Mouse (Mus musculus) stomach, embryonic 14.5 days (tissue): Measurements from ENCODE around the gene Gm11146. TPM values are rescaled to one million over a fixed set of nuclear protein-coding genes. Genes with fewer than 3 reads are reported as not detected.

Experiments
- ATAC-seq: fragments of 200-750 bp; cut with Nextera tagmentation; 2 replicates; pipeline ENCODE4 v1.8.0; 2017; ENCODE audit warnings: low read depth, moderate TSS enrichment; ENCODE audit not compliant: insufficient number of reproducible peaks, insufficient read depth, low FRiP score
- H3K27ac ChIP-seq: fragments of 300-500 bp; sonication (generic); 2 replicates; pipeline ENCODE4 v1.5.1; 2014; ENCODE audit warnings: mild to moderate bottlenecking, low read length, moderate library complexity, mixed read lengths
- H3K27me3 ChIP-seq: fragments of 300-500 bp; sonication (generic); 2 replicates; pipeline ENCODE4 v1.6.1; 2014; ENCODE audit warnings: low read length, control low read depth, mixed read lengths; ENCODE audit not compliant: control insufficient read depth, insufficient read depth
- H3K36me3 ChIP-seq: fragments of 300-500 bp; sonication (generic); 2 replicates; pipeline ENCODE4 v1.6.1; 2014; ENCODE audit warnings: mild to moderate bottlenecking, control low read depth, low read length, moderate library complexity, mixed read lengths; ENCODE audit not compliant: control insufficient read depth, insufficient read depth
- H3K4me1 ChIP-seq: fragments of 300-500 bp; sonication (generic); 2 replicates; pipeline ENCODE4 v1.6.1; 2014; ENCODE audit warnings: low read length, control low read depth, mixed read lengths; ENCODE audit not compliant: control insufficient read depth, insufficient read depth
- H3K4me2 ChIP-seq: fragments of 300-500 bp; sonication (generic); replicated peaks from 2 replicates; pipeline ENCODE4 v1.6.1; 2014; ENCODE audit warnings: low read depth, low read length, control low read depth
- H3K4me3 ChIP-seq: fragments of 300-500 bp; sonication (generic); 2 replicates; pipeline ENCODE4 v1.5.1; 2014; ENCODE audit warnings: low read depth, low read length, control low read depth
- H3K9ac ChIP-seq: fragments of 300-500 bp; sonication (generic); replicated peaks from 2 replicates; pipeline ENCODE4 v1.6.1; 2014; ENCODE audit warnings: low read depth, mild to moderate bottlenecking, control low read depth, low read length, moderate library complexity, mixed read lengths
- H3K9me3 ChIP-seq: fragments of 300-500 bp; sonication (generic); 2 replicates; pipeline ENCODE4 v1.6.1; 2016; ENCODE audit warnings: low read depth, low read length, control low read depth; ENCODE audit not compliant: control insufficient read depth
- WGBS: fragments of 180-500 bp; shearing (Covaris S2); extraction: QIAGEN DNeasy Blood & Tissue Kit; methylation state at CpG from one replicate; pipeline ENCODE4 v1.1.7; 2014; 5-methylcytosine and 5-hydroxymethylcytosine counted together
- polyA plus RNA-seq: library from polyadenylated mRNA; unstranded; fragments of >200 nt; fragmentation: Nextera tagmentation; extraction: Ambion mirVana; gene quantifications from 2 replicates; pipeline ENCODE4 v1.2.1, GENCODE M21; 2014

Gene Gm11146
- not detected in 2 replicates for polyA plus RNA-seq

DNA sequence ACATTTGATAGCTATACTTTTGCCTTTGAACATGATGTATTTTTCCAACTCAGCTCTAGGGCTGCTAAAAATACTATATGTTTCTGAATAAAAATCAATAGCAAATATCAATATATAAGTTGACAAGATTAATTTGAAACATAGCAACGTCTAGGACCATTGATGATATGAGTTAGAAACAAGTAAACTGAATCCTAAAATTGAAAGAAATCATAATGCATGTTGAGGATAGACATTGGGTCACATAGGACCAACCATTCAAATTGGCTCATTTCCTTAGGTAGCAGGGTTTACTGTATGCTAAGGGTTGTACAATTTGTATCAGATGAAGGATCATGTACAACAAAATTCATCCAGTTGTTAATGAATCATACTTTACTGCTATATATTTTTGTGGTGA, at the start of gene Gm11146:
Gene Gm11146, minus strand, starts transcription at position 101 of the 400 bp plus-strand sequence.
- no peaks in the 10 kb centered on the region for H3K27me3 ChIP-seq
- no peak within 1 kb of the TSS for H3K9ac ChIP-seq
- H3K4me1 ChIP-seq: no peaks in the 10 kb centered on the region
- no peaks in the 10 kb centered on the region for H3K9me3 ChIP-seq
- no peak within 1 kb of the TSS for H3K4me2 ChIP-seq
- no peak within 1 kb of the TSS for H3K27ac ChIP-seq
- ATAC-seq: no peak
- WGBS: 75% methylated on average over 1 of the region's 1 CpGs
- no peak within 1 kb of the TSS for H3K4me3 ChIP-seq
- 0 out of 2 replicates have a peak, but pooled peaks cover 4% of the 10 kb centered on the region for H3K36me3 ChIP-seq

DNA sequence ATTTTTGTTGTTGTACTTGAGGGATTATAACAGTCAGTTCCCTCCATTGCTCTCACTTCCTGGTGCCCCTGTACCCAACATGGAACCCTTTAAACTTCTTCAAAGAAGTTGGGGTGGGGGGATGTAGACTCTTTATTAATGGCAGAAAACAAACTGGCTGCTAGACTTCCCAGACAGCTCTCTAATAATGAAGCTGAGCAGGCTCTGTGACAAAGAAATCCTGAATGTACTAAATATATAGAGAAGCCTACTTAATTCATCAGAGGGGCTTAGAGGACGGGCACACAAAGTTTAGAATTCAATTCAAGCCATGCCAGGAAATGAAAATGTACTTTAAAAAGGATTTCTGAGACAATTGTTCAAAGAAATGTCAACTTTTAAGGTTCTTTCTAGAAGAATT, 48.7 kb upstream of the Gm11146 start:
- H3K9me3 ChIP-seq: no peaks in the 10 kb centered on the region
- no peak overlapping the region for H3K27ac ChIP-seq
- H3K4me3 ChIP-seq: no peak overlapping the region
- WGBS: 54% methylated on average over 1 of the region's 1 CpGs
- no peaks in the 10 kb centered on the region for H3K36me3 ChIP-seq
- ATAC-seq: no peak
- no peaks in the 10 kb centered on the region for H3K27me3 ChIP-seq
- no peak overlapping the region for H3K4me2 ChIP-seq
- no peak overlapping the region for H3K9ac ChIP-seq
- 0 out of 2 replicates have a peak, but pooled peaks cover 2% of the 10 kb centered on the region for H3K4me1 ChIP-seq

DNA sequence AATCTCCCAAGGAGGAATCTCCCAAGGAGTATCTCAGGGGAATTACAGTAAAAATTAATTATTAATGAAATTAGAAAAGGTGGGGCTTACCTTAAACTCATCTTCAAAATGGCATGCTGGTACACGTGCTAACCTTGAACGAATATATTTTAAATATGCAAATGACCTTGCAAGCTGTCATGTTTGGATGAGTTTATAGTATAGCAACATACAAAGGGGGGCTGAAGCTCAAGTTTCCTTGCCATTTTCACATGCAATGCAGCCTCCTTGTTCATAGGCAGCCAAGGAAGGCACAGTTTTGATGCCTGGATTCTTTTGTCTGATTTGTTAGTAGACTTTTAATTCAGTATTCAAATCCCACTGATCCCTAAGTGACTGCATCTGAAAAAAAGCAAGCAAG, 47.1 kb upstream of the Gm11146 start:
- WGBS: 79% methylated on average over 2 of the region's 2 CpGs
- Histone ChIP-seq H3K4me2 (no peak overlapping the region), H3K4me1 (0 out of 2 replicates have a peak, but pooled peaks cover 5% of the 10 kb centered on the region), H3K9ac (no peak overlapping the region), H3K27ac (no peak overlapping the region), H3K27me3 (no peaks in the 10 kb centered on the region), H3K36me3 (no peaks in the 10 kb centered on the region), H3K9me3 (no peaks in the 10 kb centered on the region), H3K4me3 (no peak overlapping the region)
- no peak for ATAC-seq

DNA sequence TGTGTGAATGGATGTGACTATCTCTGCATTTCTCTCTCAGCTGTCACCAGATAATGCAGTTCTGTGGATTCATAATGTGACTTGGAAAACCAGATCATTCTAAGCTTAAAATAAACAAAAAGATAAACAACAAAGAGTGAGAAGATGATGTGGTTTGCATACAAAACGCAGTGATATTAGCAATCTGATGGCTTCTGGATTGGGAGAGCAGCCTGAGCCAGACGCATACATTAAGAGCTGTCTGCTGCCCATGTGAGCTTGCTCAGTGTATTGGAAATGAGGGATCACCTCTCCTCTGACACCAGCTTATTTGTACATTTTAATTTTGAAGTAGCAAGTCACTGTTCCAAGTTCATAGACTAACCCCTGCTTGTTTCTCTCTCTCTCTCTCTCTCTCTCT, 46.3 kb upstream of the Gm11146 start:
- Histone ChIP-seq H3K9ac (no peak overlapping the region), H3K9me3 (no peaks in the 10 kb centered on the region), H3K27me3 (no peaks in the 10 kb centered on the region), H3K27ac (no peak overlapping the region), H3K36me3 (no peaks in the 10 kb centered on the region), H3K4me3 (no peak overlapping the region), H3K4me1 (0 out of 2 replicates have a peak, but pooled peaks cover 3% of the 10 kb centered on the region), H3K4me2 (no peak overlapping the region)
- no peak for ATAC-seq
- WGBS: 54% methylated on average over 2 of the region's 2 CpGs

DNA sequence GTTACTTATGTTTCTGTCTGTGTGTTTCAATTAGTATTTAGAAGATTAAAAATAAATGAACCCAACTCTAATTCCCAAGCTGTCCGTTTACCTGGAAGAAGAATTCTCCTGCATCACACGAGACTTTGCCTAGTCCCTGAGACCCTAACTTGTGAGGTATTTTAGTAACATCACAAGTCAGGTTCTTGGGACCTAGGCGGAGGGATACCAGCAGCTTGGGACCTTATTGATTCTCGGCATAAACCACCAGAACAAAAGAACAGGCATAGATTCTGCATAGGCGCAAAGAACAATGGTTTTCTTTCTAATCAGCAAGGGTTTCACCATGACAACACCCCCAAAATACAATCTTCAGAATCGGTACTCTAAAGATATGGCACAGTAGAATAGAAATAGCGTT, 44.3 kb upstream of the Gm11146 start:
- Histone ChIP-seq H3K27me3 (no peaks in the 10 kb centered on the region), H3K4me2 (no peak overlapping the region), H3K27ac (no peak overlapping the region), H3K36me3 (no peaks in the 10 kb centered on the region), H3K9me3 (no peaks in the 10 kb centered on the region), H3K9ac (no peak overlapping the region), H3K4me3 (no peak overlapping the region), H3K4me1 (0 out of 2 replicates have a peak, but pooled peaks cover 6% of the 10 kb centered on the region)
- no peak for ATAC-seq
- 81% methylated on average over 7 of the region's 7 CpGs for WGBS

DNA sequence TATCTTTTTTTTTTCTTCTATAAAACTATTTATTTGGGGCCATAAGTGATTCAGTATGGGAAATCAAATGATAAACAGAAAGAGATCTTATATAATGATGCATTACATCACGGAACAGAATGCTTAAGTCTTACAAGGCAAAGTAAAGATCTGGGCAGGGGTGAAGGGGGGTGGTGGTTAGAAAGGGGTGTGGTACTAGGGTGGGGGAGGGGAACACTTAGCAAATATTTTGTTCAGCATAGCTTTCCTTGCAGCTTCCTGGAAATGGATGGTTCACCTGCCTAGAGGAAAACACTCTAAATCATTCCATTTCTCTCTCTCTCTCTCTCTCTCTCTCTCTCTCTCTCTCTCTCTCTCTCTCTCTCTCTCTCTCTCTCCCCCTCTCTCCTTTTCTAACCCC, 43.1 kb upstream of the Gm11146 start:
- no peak for ATAC-seq
- WGBS: 31% methylated on average over 1 of the region's 1 CpGs
- H3K4me3 ChIP-seq: no peak overlapping the region

DNA sequence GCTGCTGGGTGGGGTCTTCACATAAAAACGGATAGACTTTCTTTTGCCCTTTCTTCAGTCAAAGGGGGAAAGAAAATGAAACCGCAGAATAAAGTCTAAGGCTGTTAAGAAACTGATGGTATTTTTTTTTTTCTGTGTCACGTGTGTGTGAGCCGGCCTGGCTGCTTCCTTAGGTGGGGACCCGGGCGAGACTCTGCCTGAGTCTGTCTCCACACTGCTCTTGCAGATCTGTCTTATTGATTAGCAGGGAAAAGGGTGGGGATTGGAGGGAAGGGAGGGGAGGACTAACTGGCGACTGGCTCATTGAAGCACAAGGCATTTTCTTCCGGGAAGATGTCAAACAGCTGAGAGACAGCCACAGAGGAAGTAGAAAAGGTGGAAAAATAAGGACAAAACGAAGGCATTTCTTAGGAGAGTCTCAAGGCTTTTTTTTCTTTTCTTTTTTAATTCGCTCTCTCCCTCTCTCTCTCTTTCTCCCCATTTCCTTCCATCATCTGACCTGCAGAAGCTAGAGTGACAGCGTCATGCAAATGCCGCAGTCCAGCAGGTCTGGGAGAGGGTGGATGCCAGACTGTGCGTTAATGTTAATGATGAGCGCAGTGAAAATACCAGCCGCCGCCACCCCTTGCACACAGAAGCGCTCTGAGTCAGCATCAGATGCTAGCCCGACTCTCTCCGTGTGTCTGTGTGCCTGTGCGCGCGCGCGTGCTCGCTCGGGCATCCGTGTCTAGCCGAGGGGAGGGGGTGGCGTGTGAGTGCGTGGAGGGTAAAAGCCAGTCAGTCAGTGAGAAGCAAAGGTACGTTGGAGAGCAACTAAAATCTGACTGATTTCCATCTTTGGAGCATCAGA, 42.2 kb upstream of the Gm11146 start:
- WGBS: 4% methylated on average over 31 of the region's 31 CpGs
- peak; percentile 80 for ATAC-seq
- peak overlapping the region; percentile 43 for H3K4me3 ChIP-seq
- no peaks in the 10 kb centered on the region for H3K9me3 ChIP-seq
- no peaks in the 10 kb centered on the region for H3K27me3 ChIP-seq
- H3K4me1 ChIP-seq: 0 out of 2 replicates have a peak, but pooled peaks cover 6% of the 10 kb centered on the region
- peak overlapping the region; percentile 45 for H3K9ac ChIP-seq
- H3K36me3 ChIP-seq: no peaks in the 10 kb centered on the region
- H3K4me2 ChIP-seq: peak overlapping the region; percentile 88
- peak overlapping the region; percentile 72 for H3K27ac ChIP-seq

More for the DNA sequence above, 43.1 kb upstream of the Gm11146 start:
- H3K27ac ChIP-seq: no peak overlapping the region
- H3K9ac ChIP-seq: no peak overlapping the region
- no peaks in the 10 kb centered on the region for H3K27me3 ChIP-seq
- H3K4me1 ChIP-seq: 0 out of 2 replicates have a peak, but pooled peaks cover 6% of the 10 kb centered on the region
- H3K4me2 ChIP-seq: no peak overlapping the region
- H3K9me3 ChIP-seq: no peaks in the 10 kb centered on the region
- H3K36me3 ChIP-seq: no peaks in the 10 kb centered on the region

DNA sequence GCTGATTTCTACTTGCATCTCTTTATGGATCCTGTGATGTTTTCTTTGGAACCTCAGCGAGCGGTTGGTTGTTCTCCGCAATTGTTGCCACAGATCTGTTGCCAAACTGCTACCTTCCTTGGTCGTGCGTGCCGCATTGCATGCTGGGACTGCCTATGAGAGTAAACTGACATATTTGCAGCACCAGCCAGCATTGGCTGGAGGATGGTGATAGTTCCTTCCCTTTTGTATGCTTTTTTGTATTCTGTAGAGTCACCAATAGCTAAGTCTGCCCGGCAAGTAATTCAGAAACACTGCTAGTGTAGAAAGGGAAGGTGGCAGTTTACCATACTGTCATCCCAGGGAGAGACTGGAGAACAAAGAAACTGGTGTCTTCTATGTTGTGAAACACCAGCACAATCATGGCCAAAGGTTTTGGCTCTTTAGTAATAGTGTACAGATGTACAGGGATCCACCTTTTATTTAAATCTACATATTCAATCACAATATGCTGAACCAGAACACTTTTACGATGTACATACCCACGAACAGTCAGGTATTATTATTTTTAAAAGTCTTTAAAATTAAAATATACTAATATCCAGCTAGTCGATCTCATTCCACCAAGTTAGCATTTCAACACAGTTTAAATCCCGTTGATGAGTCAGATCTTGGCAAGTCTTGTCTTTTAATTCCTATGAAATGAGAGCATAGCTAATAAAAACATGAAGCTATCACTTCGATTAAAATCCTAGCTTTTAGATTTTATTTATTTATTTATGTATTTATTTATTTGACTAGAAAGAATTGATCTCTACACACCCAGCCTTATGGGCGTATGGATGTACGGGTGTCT, 41.4 kb upstream of the Gm11146 start:
- Histone ChIP-seq H3K4me2 (peak overlapping the region; percentile 88), H3K4me1 (0 out of 2 replicates have a peak, but pooled peaks cover 6% of the 10 kb centered on the region), H3K27ac (peak overlapping the region; percentile 72; the same call in 1 of the 2 replicates), H3K9me3 (no peaks in the 10 kb centered on the region), H3K36me3 (no peaks in the 10 kb centered on the region), H3K27me3 (no peaks in the 10 kb centered on the region), H3K4me3 (peak overlapping the region; percentile 43; the same call in 1 of the 2 replicates), H3K9ac (peak overlapping the region; percentile 45; the same call in 1 of the 2 replicates)
- 75% methylated on average over 14 of the region's 14 CpGs for WGBS
- no peak for ATAC-seq
